Mouse (Mus musculus) testis, adult 2 months (tissue): ENCODE data around the gene Ugt1a6a.
"Not testable (repeated sequence)": the region's sequence is repeated elsewhere in the genome, so short reads cannot be mapped to it uniquely, and the experiment has no call there.

Experiments
- CTCF ChIP-seq: fragments of 200-500 bp; IDR thresholded peaks from 2 replicates; pipeline ENCODE4 v1.5.1; 2012; ENCODE audit warnings: low read depth, mild to moderate bottlenecking, inconsistent platforms, low read length, moderate library complexity; ENCODE audit not compliant: control insufficient read depth, insufficient read depth, insufficient replicate concordance
- POLR2A ChIP-seq: fragments of 200-500 bp; IDR thresholded peaks from 2 replicates; pipeline ENCODE4 v1.6.1; 2012; ENCODE audit warnings: low read depth, mild to moderate bottlenecking, inconsistent platforms, low read length, moderate library complexity; ENCODE audit not compliant: control insufficient read depth

DNA sequence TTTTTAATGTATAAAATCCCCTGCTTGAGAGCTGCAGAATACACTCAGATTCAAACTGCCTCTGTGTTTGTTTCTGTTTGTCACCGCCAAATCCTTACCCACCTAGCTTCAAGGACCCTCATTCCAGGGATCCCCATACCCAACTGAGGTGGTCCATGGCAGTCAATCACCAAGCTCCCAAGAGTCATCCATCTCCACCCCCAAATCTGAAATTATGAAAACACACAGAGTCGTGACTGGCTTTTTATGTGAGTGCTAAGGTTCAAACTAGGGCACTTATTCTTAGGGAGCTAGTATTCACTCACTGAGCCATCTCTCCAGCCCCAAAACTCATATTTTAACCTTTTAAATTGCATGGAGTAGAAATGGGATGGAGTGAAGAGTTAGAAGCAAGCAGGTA is 90.7 kb downstream of the Ugt1a6a start:
- not testable (repeated sequence) for TF ChIP-seq CTCF, POLR2A
